Mouse (Mus musculus) hindbrain, postnatal 0 days (tissue): Measurements from ENCODE around the gene Aldh1l1. TPM values are rescaled to one million over a fixed set of nuclear protein-coding genes. Genes with fewer than 3 reads are reported as not detected.

Source experiments
- ATAC-seq: fragments of 200-750 bp; cut with Nextera tagmentation; 2 replicates; pipeline ENCODE4 v1.8.0; 2017; ENCODE audit warnings: mild to moderate bottlenecking, moderate TSS enrichment, moderate library complexity
- DNase-seq: peaks from one replicate; pipeline ENCODE4 v3.0.0-alpha.2; 2015; ENCODE audit warnings: low spot score
- H3K27ac ChIP-seq: fragments of 300-500 bp; sonication (generic); 2 replicates; pipeline ENCODE4 v1.5.1; 2014; ENCODE audit warnings: mild to moderate bottlenecking
- H3K27me3 ChIP-seq: fragments of 300-500 bp; sonication (generic); 2 replicates; pipeline ENCODE4 v1.6.1; 2014; ENCODE audit warnings: low read length, mixed read lengths; ENCODE audit not compliant: insufficient read depth
- H3K36me3 ChIP-seq: fragments of 300-500 bp; sonication (generic); 2 replicates; pipeline ENCODE4 v1.6.1; 2014; ENCODE audit warnings: low read length, mixed read lengths; ENCODE audit not compliant: insufficient read depth
- H3K4me1 ChIP-seq: fragments of 300-500 bp; sonication (generic); 2 replicates; pipeline ENCODE4 v1.6.1; 2014; ENCODE audit warnings: antibody characterized with exemption, low read length, mixed read lengths; ENCODE audit not compliant: insufficient read depth
- H3K4me2 ChIP-seq: fragments of 300-500 bp; sonication (generic); 2 replicates; pipeline ENCODE4 v1.6.1; 2014; ENCODE audit warnings: low read depth, mild to moderate bottlenecking, low read length, moderate library complexity, mixed read lengths
- H3K4me3 ChIP-seq: fragments of 300-500 bp; sonication (generic); 2 replicates; pipeline ENCODE4 v1.5.1; 2014; ENCODE audit warnings: low read length
- H3K9ac ChIP-seq: fragments of 300-500 bp; sonication (generic); replicated peaks from 2 replicates; pipeline ENCODE4 v1.6.1; 2014; ENCODE audit warnings: mild to moderate bottlenecking, low read length, moderate library complexity, mixed read lengths
- H3K9me3 ChIP-seq: fragments of 300-500 bp; sonication (generic); 2 replicates; pipeline ENCODE4 v1.6.1; 2016; ENCODE audit warnings: low read length, mixed read lengths
- CTCF ChIP-seq: IDR thresholded peaks from 2 replicates; pipeline ENCODE4 v1.5.1; 2016; ENCODE audit warnings: antibody characterized with exemption, control low read depth, low read depth
- WGBS: fragments of 180-500 bp; shearing (Covaris S2); extraction: QIAGEN DNeasy Blood & Tissue Kit; methylation state at CpG from one replicate; pipeline ENCODE4 v1.1.7; 2014; 5-methylcytosine and 5-hydroxymethylcytosine counted together
- polyA plus RNA-seq: library from polyadenylated mRNA; unstranded; fragments of >200 nt; fragmentation: Nextera tagmentation; extraction: Ambion mirVana; gene quantifications from 2 replicates; pipeline ENCODE4 v1.2.1, GENCODE M21; 2015
- total RNA-seq: library from RNA; depleted of rRNA; stranded (reverse); fragments of >200 nt; gene quantifications from 2 replicates; pipeline ENCODE4 v1.2.3, GENCODE M21; 2014

Aldh1l1 gene
- total and polyA plus RNA-seq, 2 experiments from 2014 or later = 131 to 168 TPM

- Histone ChIP-seq H3K27me3 (no peaks in the 10 kb centered on the region), H3K9me3 (no peaks in the 10 kb centered on the region), H3K27ac (no peak overlapping the region), H3K9ac (no peak overlapping the region), H3K4me1 (no peaks in the 10 kb centered on the region), H3K4me2 (no peak overlapping the region), H3K36me3 (0 out of 2 replicates have a peak, but pooled peaks cover 4% of the 10 kb centered on the region), H3K4me3 (no peak overlapping the region)
- no peak for ATAC-seq
- no peak for TF ChIP-seq CTCF
- 80% methylated on average over 4 of the region's 4 CpGs for WGBS
- DNase-seq = no peak
Observed at GRCm38 (mm10) chr6:90475176-90475853, 10.9 kb upstream of the Aldh1l1 start.

- Histone ChIP-seq H3K27me3 (no peaks in the 10 kb centered on the region), H3K4me1 (no peaks in the 10 kb centered on the region), H3K9me3 (no peaks in the 10 kb centered on the region), H3K4me2 (no peak overlapping the region), H3K36me3 (0 out of 2 replicates have a peak, but pooled peaks cover 4% of the 10 kb centered on the region), H3K27ac (no peak overlapping the region), H3K9ac (no peak overlapping the region), H3K4me3 (no peak overlapping the region)
- TF ChIP-seq CTCF = no peak
- no peak for ATAC-seq
- no peak for DNase-seq
- WGBS = 61% methylated on average over 3 of the region's 3 CpGs
Observed at GRCm38 (mm10) chr6:90475854-90476212, 10.4 kb upstream of the Aldh1l1 start.

- DNase-seq (peak; percentile 70), ATAC-seq (peak; percentile 87)
- no peak overlapping the region for H3K4me3 ChIP-seq
- no peak for TF ChIP-seq CTCF
- 46% methylated on average over 14 of the region's 14 CpGs for WGBS
- no peak overlapping the region for H3K9ac ChIP-seq
- 0 out of 2 replicates have a peak, but pooled peaks cover 4% of the 10 kb centered on the region for H3K36me3 ChIP-seq
- no peak overlapping the region for H3K27ac ChIP-seq
- no peaks in the 10 kb centered on the region for H3K4me1 ChIP-seq
- H3K27me3 ChIP-seq = no peaks in the 10 kb centered on the region
- H3K9me3 ChIP-seq = no peaks in the 10 kb centered on the region
- H3K4me2 ChIP-seq = no peak overlapping the region
Observed at GRCm38 (mm10) chr6:90476941-90477518, 9.2 kb upstream of the Aldh1l1 start.

GRCm38 (mm10) chr6:90484249-90484648, 2.0 kb upstream of the Aldh1l1 start:
- Histone ChIP-seq H3K4me2 (no peak overlapping the region), H3K36me3 (no peaks in the 10 kb centered on the region), H3K4me3 (no peak overlapping the region), H3K4me1 (no peaks in the 10 kb centered on the region), H3K27ac (peak overlapping the region; percentile 55), H3K27me3 (no peaks in the 10 kb centered on the region), H3K9me3 (no peaks in the 10 kb centered on the region), H3K9ac (no peak overlapping the region)
- WGBS = 77% methylated on average over 3 of the region's 3 CpGs
- ATAC-seq (no peak), DNase-seq (no peak)
- no peak for TF ChIP-seq CTCF

GRCm38 (mm10) chr6:90484876-90485275, 1.4 kb upstream of the Aldh1l1 start:
- ATAC-seq (peak; percentile 76), DNase-seq (peak; percentile 38)
- H3K4me2 ChIP-seq = no peak overlapping the region
- H3K9ac ChIP-seq = no peak overlapping the region
- no peaks in the 10 kb centered on the region for H3K36me3 ChIP-seq
- H3K27me3 ChIP-seq = no peaks in the 10 kb centered on the region
- no peak for TF ChIP-seq CTCF
- H3K4me3 ChIP-seq = no peak overlapping the region
- H3K27ac ChIP-seq = peak overlapping the region; percentile 55
- no peaks in the 10 kb centered on the region for H3K9me3 ChIP-seq
- 45% methylated on average over 5 of the region's 5 CpGs for WGBS
- H3K4me1 ChIP-seq = no peaks in the 10 kb centered on the region

GRCm38 (mm10) chr6:90487531-90487930, 1.3 kb downstream of the Aldh1l1 start:
- ATAC-seq (no peak), DNase-seq (no peak)
- no peak overlapping the region for H3K4me2 ChIP-seq
- H3K9me3 ChIP-seq = no peaks in the 10 kb centered on the region
- no peak overlapping the region for H3K27ac ChIP-seq
- H3K27me3 ChIP-seq = no peaks in the 10 kb centered on the region
- no peak overlapping the region for H3K9ac ChIP-seq
- no peaks in the 10 kb centered on the region for H3K36me3 ChIP-seq
- H3K4me1 ChIP-seq = no peaks in the 10 kb centered on the region
- TF ChIP-seq CTCF = no peak
- H3K4me3 ChIP-seq = no peak overlapping the region
- 95% methylated on average over 1 of the region's 1 CpGs for WGBS

GRCm38 (mm10) chr6:90489532-90489931, 3.3 kb downstream of the Aldh1l1 start:
- H3K4me3 ChIP-seq = no peak overlapping the region
- H3K27me3 ChIP-seq = no peaks in the 10 kb centered on the region
- H3K27ac ChIP-seq = no peak overlapping the region
- DNase-seq (no peak), ATAC-seq (no peak)
- H3K9ac ChIP-seq = no peak overlapping the region
- H3K4me2 ChIP-seq = no peak overlapping the region
- no peaks in the 10 kb centered on the region for H3K9me3 ChIP-seq
- no peak for TF ChIP-seq CTCF
- WGBS = 89% methylated on average over 3 of the region's 3 CpGs
- no peaks in the 10 kb centered on the region for H3K4me1 ChIP-seq
- no peaks in the 10 kb centered on the region for H3K36me3 ChIP-seq
